Mouse (Mus musculus) 3T3-L1 (cell line): ENCODE data around the gene Ifit1bl1.
A peak's percentile ranks its signal among the peaks of the same experiment; 100 is the strongest.
"Not testable (repeated sequence)": the region's sequence is repeated elsewhere in the genome, so short reads cannot be mapped to it uniquely, and the experiment has no call there.

ENCODE experiments used
- DNase-seq: peaks from one replicate; pipeline ENCODE4 v3.0.0-alpha.2; 2015; ENCODE audit warnings: low read depth, low spot score

The Ifit1bl1 gene

GRCm38 (mm10) chr19:34588959-34589358 lies 12.8 kb downstream of the Ifit1bl1 start:
- no peak for DNase-seq

GRCm38 (mm10) chr19:34587898-34588692 lies 13.7 kb downstream of the Ifit1bl1 start:
- peak; percentile 59 for DNase-seq

- peak; percentile 63 for DNase-seq
Measured at GRCm38 (mm10) chr19:34585740-34586458, 15.9 kb downstream of the Ifit1bl1 start.

GRCm38 (mm10) chr19:34583126-34583766 lies 18.5 kb downstream of the Ifit1bl1 start, which contains the start of gene Ifit3:
Ifit3 (plus strand) TSS chr19:34583531.
- not testable (repeated sequence) for DNase-seq

- DNase-seq: not testable (repeated sequence)
Measured at GRCm38 (mm10) chr19:34582696-34583095, 19.1 kb downstream of the Ifit1bl1 start.

- DNase-seq: peak; percentile 52
Measured at GRCm38 (mm10) chr19:34577121-34577520, 24.6 kb downstream of the Ifit1bl1 start.

GRCm38 (mm10) chr19:34573650-34574049 lies 28.1 kb downstream of the Ifit1bl1 start:
- no peak for DNase-seq

- no peak for DNase-seq
Measured at GRCm38 (mm10) chr19:34571080-34571479, 30.7 kb downstream of the Ifit1bl1 start.

GRCm38 (mm10) chr19:34569896-34570476 lies 31.8 kb downstream of the Ifit1bl1 start:
- DNase-seq: no peak

- DNase-seq: peak; percentile 82
Measured at GRCm38 (mm10) chr19:34568988-34569895, 32.5 kb downstream of the Ifit1bl1 start.

- DNase-seq: no peak
Measured at GRCm38 (mm10) chr19:34566178-34566784, 35.5 kb downstream of the Ifit1bl1 start.

- no peak for DNase-seq
Measured at GRCm38 (mm10) chr19:34562556-34562955, 39.2 kb downstream of the Ifit1bl1 start.

- DNase-seq: no peak
Measured at GRCm38 (mm10) chr19:34556621-34557020, 45.1 kb downstream of the Ifit1bl1 start.

GRCm38 (mm10) chr19:34554061-34554460 lies 47.7 kb downstream of the Ifit1bl1 start:
- DNase-seq: no peak

- peak; percentile 52 for DNase-seq
Measured at GRCm38 (mm10) chr19:34553522-34553921, 48.2 kb downstream of the Ifit1bl1 start.

GRCm38 (mm10) chr19:34553021-34553420 lies 48.7 kb downstream of the Ifit1bl1 start:
- DNase-seq: peak; percentile 90

- peak; percentile 83 for DNase-seq
Measured at GRCm38 (mm10) chr19:34551981-34552380, 49.8 kb downstream of the Ifit1bl1 start.

GRCm38 (mm10) chr19:34550534-34551223 lies 51.1 kb downstream of the Ifit1bl1 start, which contains the start of gene Ifit2:
Ifit2 (plus strand) TSS chr19:34550694.
- DNase-seq: peak; percentile 97

GRCm38 (mm10) chr19:34550205-34550533 lies 51.6 kb downstream of the Ifit1bl1 start:
- no peak for DNase-seq

GRCm38 (mm10) chr19:34547976-34548375 lies 53.8 kb downstream of the Ifit1bl1 start:
- DNase-seq: peak; percentile 96
